Mouse (Mus musculus) cerebellum, adult 2 months (tissue): ENCODE measurements at regions not wholly inside any gene's neighbourhood (a gene's known extent, or its start where the extent isn't known, plus 50 kb on each side); places are given as distances from the start of the nearest gene placed in this dataset.

Experiments used
- CTCF ChIP-seq: fragments of 200-500 bp; IDR thresholded peaks from 2 replicates; pipeline ENCODE4 v1.5.1; 2011; ENCODE audit warnings: low read depth, mild to moderate bottlenecking, control low read depth, low read length, moderate library complexity, borderline replicate concordance; ENCODE audit not compliant: insufficient read depth
- POLR2A ChIP-seq: fragments of 200-500 bp; IDR thresholded peaks from 2 replicates; pipeline ENCODE4 v1.6.1; 2011; ENCODE audit warnings: low read length, control low read depth, borderline replicate concordance; ENCODE audit not compliant: insufficient read depth

- TF ChIP-seq CTCF: no peak
- no peak for TF ChIP-seq POLR2A
Measured at GRCm38 (mm10) chr7:135863581-135864426, 147.6 kb upstream of the Mki67 start.
